Comparison of ENCODE assay signal across 14 mouse cellular contexts in genomic region chr4:54965169-54965695, GRCm38 (mm10). TPM values are rescaled to one million over a fixed set of nuclear protein-coding genes. Genes with fewer than 3 reads are reported as not detected.
DNase-seq lines count a peak whose midpoint lies in the region; ATAC-seq and TF ChIP-seq lines count a peak whose summit lies in the region.
"Had no signal": no experiment of that assay in that cellular context is flagged by ENCODE, and none has a peak within 500 bp of the region (broad histone marks: within the 10 kb centered on the region; RNA-seq: fewer than 3 reads in every experiment).

No protein-coding gene starts in this region.

- H3K27ac ChIP-seq in heart, embryonic 15.5 days, result peak overlapping the region; percentile 61; the same call in 1 of the 2 replicates
- H3K27ac ChIP-seq in stomach, embryonic 14.5 days (ENCODE audit: low read length), result peak overlapping the region; percentile 27; the same call in 1 of the 2 replicates
- no peak overlapping the region for H3K27ac ChIP-seq in stomach, postnatal 0 days (replicated peaks)
- H3K27ac ChIP-seq: liver, embryonic 15.5 days had no signal

- WGBS in heart, embryonic 15.5 days, result 49% methylated on average over 9 of the region's 9 CpGs
- WGBS in stomach, embryonic 14.5 days, result 63% methylated on average over 9 of the region's 9 CpGs
- WGBS in stomach, postnatal 0 days, result 73% methylated on average over 9 of the region's 9 CpGs

- H3K4me1 ChIP-seq in heart, embryonic 15.5 days (replicated peaks), result peaks cover 36% of the 10 kb centered on the region
- H3K4me1 ChIP-seq in stomach, embryonic 14.5 days (ENCODE audit: control insufficient read depth, insufficient read depth, low read length), result peaks cover 17% of the 10 kb centered on the region
- 0 out of 2 replicates have a peak, but pooled peaks cover 3% of the 10 kb centered on the region for H3K4me1 ChIP-seq in stomach, postnatal 0 days (replicated peaks; ENCODE audit: control insufficient read depth, insufficient read depth)
- H3K4me1 ChIP-seq: liver, embryonic 15.5 days had no signal

- H3K4me3 ChIP-seq in heart, embryonic 15.5 days, result no peak overlapping the region
- no peak overlapping the region for H3K4me3 ChIP-seq in stomach, embryonic 14.5 days (ENCODE audit: low read depth, low read length)
- no peak overlapping the region for H3K4me3 ChIP-seq in stomach, postnatal 0 days (ENCODE audit: low read depth, low read length)
- H3K4me3 ChIP-seq: liver, embryonic 15.5 days; midbrain, embryonic 12.5 days had no signal

- DNase-seq in adrenal gland, postnatal 14 days, result peak; percentile 24
- no peak for DNase-seq in adrenal gland, postnatal 25 days
- DNase-seq in heart, adult 9 months (ENCODE audit: low spot score in 2 of 2), result no peak
- no peak for DNase-seq in stomach, postnatal 0 days (ENCODE audit: low spot score)
- DNase-seq in liver, result no peak
- DNase-seq in B cell, adult 2 months, result no peak
- DNase-seq: left cerebral cortex, postnatal 4 days; right cerebral cortex, postnatal 4 days; thymus, postnatal 14 days had no signal

- no peaks in the 10 kb centered on the region for H3K36me3 ChIP-seq in heart, embryonic 15.5 days
- H3K36me3 ChIP-seq in stomach, embryonic 14.5 days (ENCODE audit: control insufficient read depth, insufficient read depth, low read length), result no peaks in the 10 kb centered on the region
- no peaks in the 10 kb centered on the region for H3K36me3 ChIP-seq in stomach, postnatal 0 days (ENCODE audit: control insufficient read depth, insufficient read depth, low read length)
- H3K36me3 ChIP-seq: liver, embryonic 15.5 days had no signal

- TF ChIP-seq CTCF in stomach, postnatal 0 days (IDR thresholded peaks at IDR 0.05; ENCODE audit: low read depth), result no peak

- H3K9me3 ChIP-seq in heart, embryonic 15.5 days (replicated peaks), result no peaks in the 10 kb centered on the region
- no peaks in the 10 kb centered on the region for H3K9me3 ChIP-seq in stomach, embryonic 14.5 days (ENCODE audit: control insufficient read depth, low read depth, low read length)
- no peaks in the 10 kb centered on the region for H3K9me3 ChIP-seq in stomach, postnatal 0 days (ENCODE audit: control insufficient read depth, low read length)
- H3K9me3 ChIP-seq: liver, embryonic 15.5 days; midbrain, embryonic 12.5 days had no signal

- no peaks in the 10 kb centered on the region for H3K27me3 ChIP-seq in heart, embryonic 15.5 days
- no peaks in the 10 kb centered on the region for H3K27me3 ChIP-seq in stomach, embryonic 14.5 days (ENCODE audit: control insufficient read depth, insufficient read depth, low read length)
- H3K27me3 ChIP-seq in stomach, postnatal 0 days (ENCODE audit: control insufficient read depth, insufficient read depth, low read length), result no peaks in the 10 kb centered on the region
- H3K27me3 ChIP-seq: liver, embryonic 15.5 days; midbrain, embryonic 12.5 days had no signal

- ATAC-seq in heart, embryonic 15.5 days (replicated peaks; ENCODE audit: insufficient number of reproducible peaks, insufficient read depth, low FRiP score, low read depth), result no peak
- no peak for ATAC-seq in stomach, embryonic 14.5 days (ENCODE audit: insufficient number of reproducible peaks, insufficient read depth, low FRiP score, low read depth)
- no peak for ATAC-seq in stomach, postnatal 0 days (ENCODE audit: low FRiP score, low TSS enrichment)
- ATAC-seq: inflammation-experienced regulatory T-cells, adult 6 months had no signal

- no peak overlapping the region for H3K9ac ChIP-seq in heart, embryonic 15.5 days
- no peak overlapping the region for H3K9ac ChIP-seq in stomach, embryonic 14.5 days (replicated peaks; ENCODE audit: low read depth, low read length)
- no peak overlapping the region for H3K9ac ChIP-seq in stomach, postnatal 0 days (ENCODE audit: low read length)
- H3K9ac ChIP-seq: liver, embryonic 15.5 days; midbrain, embryonic 12.5 days had no signal

- no peak for TF ChIP-seq EP300 in stomach, postnatal 0 days (optimal IDR thresholded peaks at IDR 0.05)

- no peak overlapping the region for H3K4me2 ChIP-seq in heart, embryonic 15.5 days
- no peak overlapping the region; the same call in 1 of the 2 replicates for H3K4me2 ChIP-seq in stomach, embryonic 14.5 days (replicated peaks; ENCODE audit: low read depth, low read length)
- no peak overlapping the region for H3K4me2 ChIP-seq in stomach, postnatal 0 days (replicated peaks; ENCODE audit: low read depth)
- H3K4me2 ChIP-seq: liver, embryonic 15.5 days; midbrain, embryonic 12.5 days had no signal

RNA-seq across cellular contexts. Expression of gene Zfp462, which starts 20.4 kb away (rescaled TPM):
- total RNA-seq in adrenal gland, postnatal 14 days (2021), result 46.8 and 48.8 TPM in 2 replicates
- total RNA-seq in adrenal gland, postnatal 25 days (2021), result 45.3 and 51.6 TPM in 2 replicates
- 1.8 and 2.0 TPM in 2 replicates for polyA plus RNA-seq in heart, embryonic 15.5 days (2015; fragmentation: Nextera tagmentation; extraction: Ambion mirVana)
- polyA plus RNA-seq in stomach, embryonic 14.5 days (2014; fragmentation: Nextera tagmentation; extraction: Ambion mirVana), result 6.9 and 7.2 TPM in 2 replicates
- 0.93 and 1.1 TPM in 2 replicates for polyA plus RNA-seq in stomach, postnatal 0 days (2015; fragmentation: Nextera tagmentation; extraction: Ambion mirVana)
